Mouse (Mus musculus): Measurements from ENCODE around the gene Saxo1. TPM values are rescaled to one million over a fixed set of nuclear protein-coding genes. Genes with fewer than 3 reads are reported as not detected.

Gene Saxo1
- total and polyA plus RNA-seq, 3 experiments: 0.16 TPM; not detected in 2

- Histone ChIP-seq H3K27ac (no peak overlapping the region), H3K9ac (ENCODE audit: low read depth, low read length) (no peak overlapping the region), H3K79me2 (replicated peaks; ENCODE audit: control insufficient read depth, insufficient read depth, low read length) (no peaks in the 10 kb centered on the region), H3K36me3 (ENCODE audit: control insufficient read depth, insufficient read depth, low read length) (no peaks in the 10 kb centered on the region), H3K4me3 (no peak overlapping the region), H3K4me1 (ENCODE audit: control insufficient read depth, insufficient read depth, low read length) (no peaks in the 10 kb centered on the region), H3K27me3 (ENCODE audit: control insufficient read depth, insufficient read depth, low read length) (no peaks in the 10 kb centered on the region)
- TF ChIP-seq CTCF (IDR thresholded peaks at IDR 0.05) (peak; percentile 86), EP300 (IDR thresholded peaks at IDR 0.05; ENCODE audit: insufficient read depth, low read depth, low read length) (no peak)
- peak; percentile 11 to 36 for DNase-seq
- intact Hi-C loops (cut with DNase I): loop anchor here (5.0 kb wide), 2 partner anchors 36 to 51 kb away; no protein-coding TSS in a partner anchor
- WGBS: 39% methylated on average over 4 of the region's 4 CpGs
Measured at GRCm38 (mm10) chr4:86537972-86538371, 20.2 kb downstream of the Saxo1 start.

GRCm38 (mm10) chr4:86534091-86534481, 24.0 kb downstream of the Saxo1 start:
- 61% methylated on average over 5 of the region's 5 CpGs for WGBS
- Histone ChIP-seq H3K27me3 (ENCODE audit: control insufficient read depth, insufficient read depth, low read length) (no peaks in the 10 kb centered on the region), H3K4me1 (ENCODE audit: control insufficient read depth, insufficient read depth, low read length) (no peaks in the 10 kb centered on the region), H3K9ac (ENCODE audit: low read depth, low read length) (no peak overlapping the region), H3K36me3 (ENCODE audit: control insufficient read depth, insufficient read depth, low read length) (no peaks in the 10 kb centered on the region), H3K4me3 (no peak overlapping the region), H3K79me2 (replicated peaks; ENCODE audit: control insufficient read depth, insufficient read depth, low read length) (no peaks in the 10 kb centered on the region), H3K27ac (no peak overlapping the region)
- no peak for DNase-seq
- intact Hi-C loops (cut with DNase I): no loop called here
- no peak for TF ChIP-seq EP300 (IDR thresholded peaks at IDR 0.05; ENCODE audit: insufficient read depth, low read depth, low read length)
- no peak for TF ChIP-seq POLR2A (IDR thresholded peaks at IDR 0.05; ENCODE audit: insufficient read depth, low read depth, low read length)
- no peak for TF ChIP-seq CTCF (IDR thresholded peaks at IDR 0.05)

GRCm38 (mm10) chr4:86533406-86534090, 24.6 kb downstream of the Saxo1 start:
- WGBS: 78% methylated on average over 8 of the region's 8 CpGs
- Histone ChIP-seq H3K36me3 (ENCODE audit: control insufficient read depth, insufficient read depth, low read length) (no peaks in the 10 kb centered on the region), H3K4me3 (no peak overlapping the region), H3K4me1 (ENCODE audit: control insufficient read depth, insufficient read depth, low read length) (no peaks in the 10 kb centered on the region), H3K9ac (ENCODE audit: low read depth, low read length) (no peak overlapping the region), H3K79me2 (replicated peaks; ENCODE audit: control insufficient read depth, insufficient read depth, low read length) (no peaks in the 10 kb centered on the region), H3K27ac (no peak overlapping the region), H3K27me3 (ENCODE audit: control insufficient read depth, insufficient read depth, low read length) (no peaks in the 10 kb centered on the region)
- no peak for TF ChIP-seq POLR2A (IDR thresholded peaks at IDR 0.05; ENCODE audit: insufficient read depth, low read depth, low read length)
- no peak for TF ChIP-seq EP300 (IDR thresholded peaks at IDR 0.05; ENCODE audit: insufficient read depth, low read depth, low read length)
- TF ChIP-seq CTCF (IDR thresholded peaks at IDR 0.05): no peak
- DNase-seq: no peak
- intact Hi-C loops (cut with DNase I): no loop called here

- no peak for DNase-seq
- TF ChIP-seq POLR2A (IDR thresholded peaks at IDR 0.05; ENCODE audit: insufficient read depth, low read depth, low read length) (no peak), EP300 (IDR thresholded peaks at IDR 0.05; ENCODE audit: insufficient read depth, low read depth, low read length) (no peak), CTCF (IDR thresholded peaks at IDR 0.05) (no peak)
- H3K4me1 ChIP-seq (ENCODE audit: control insufficient read depth, insufficient read depth, low read length): no peaks in the 10 kb centered on the region
- H3K27ac ChIP-seq: no peak overlapping the region
- no peak overlapping the region for H3K4me3 ChIP-seq
- intact Hi-C loops (cut with DNase I): no loop called here
- 80% methylated on average over 6 of the region's 6 CpGs for WGBS
- H3K27me3 ChIP-seq (ENCODE audit: control insufficient read depth, insufficient read depth, low read length): no peaks in the 10 kb centered on the region
- no peaks in the 10 kb centered on the region for H3K36me3 ChIP-seq (ENCODE audit: control insufficient read depth, insufficient read depth, low read length)
- no peak overlapping the region for H3K9ac ChIP-seq (ENCODE audit: low read depth, low read length)
- H3K79me2 ChIP-seq (replicated peaks; ENCODE audit: control insufficient read depth, insufficient read depth, low read length): no peaks in the 10 kb centered on the region
Measured at GRCm38 (mm10) chr4:86529161-86529560, 29.0 kb downstream of the Saxo1 start.

DNA sequence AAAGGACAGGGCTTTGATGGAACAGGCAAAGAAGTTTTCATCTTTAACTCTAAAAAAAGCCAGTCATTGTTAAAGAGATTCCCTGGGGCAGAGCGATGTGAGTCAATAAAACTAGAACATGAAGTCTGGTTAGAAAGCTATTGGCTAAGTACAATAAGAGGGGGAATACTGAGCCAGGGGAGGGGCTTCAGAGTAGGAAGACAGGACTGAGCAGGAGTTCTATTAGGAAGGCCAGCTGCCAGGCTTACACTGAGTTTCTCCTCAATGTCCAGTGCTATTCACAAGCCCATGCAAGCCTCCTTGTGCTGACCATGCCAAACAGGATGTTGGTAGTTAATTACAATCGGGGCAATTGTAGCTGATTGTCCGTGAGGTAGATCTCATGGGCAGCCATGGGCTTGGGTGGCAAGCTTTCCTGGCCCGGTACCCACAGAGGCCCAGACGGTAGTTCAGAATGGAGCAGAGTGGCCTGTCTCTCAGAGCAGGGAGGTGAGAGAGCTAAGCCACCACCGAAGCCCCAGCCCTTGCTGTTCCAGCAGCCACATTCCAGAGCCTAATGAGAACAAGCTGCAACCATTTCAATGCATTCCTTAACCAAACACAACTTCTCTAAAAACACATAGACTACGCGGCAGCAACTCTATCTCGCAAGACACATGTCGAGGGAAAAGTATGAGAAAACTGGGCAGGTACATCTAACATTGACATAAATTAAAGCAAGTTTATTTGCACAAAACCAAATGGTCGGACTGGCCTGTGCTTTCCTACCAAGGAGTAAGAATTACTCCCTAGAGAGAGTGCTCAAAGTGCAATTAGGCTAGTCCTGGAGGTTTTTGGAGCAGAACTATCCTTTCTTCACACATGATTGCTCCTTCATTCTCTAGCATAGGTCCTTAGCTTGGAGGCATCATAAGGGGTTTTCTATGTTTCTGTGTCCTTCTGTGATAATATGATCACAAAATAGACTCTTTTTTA, 30.7 kb downstream of the Saxo1 start:
- TF ChIP-seq EP300 (IDR thresholded peaks at IDR 0.05; ENCODE audit: insufficient read depth, low read depth, low read length) (no peak), POLR2A (IDR thresholded peaks at IDR 0.05; ENCODE audit: insufficient read depth, low read depth, low read length) (no peak), CTCF (IDR thresholded peaks at IDR 0.05) (no peak)
- Histone ChIP-seq H3K27ac (no peak overlapping the region), H3K27me3 (ENCODE audit: control insufficient read depth, insufficient read depth, low read length) (no peaks in the 10 kb centered on the region), H3K79me2 (replicated peaks; ENCODE audit: control insufficient read depth, insufficient read depth, low read length) (no peaks in the 10 kb centered on the region), H3K36me3 (ENCODE audit: control insufficient read depth, insufficient read depth, low read length) (no peaks in the 10 kb centered on the region), H3K9ac (ENCODE audit: low read depth, low read length) (no peak overlapping the region), H3K4me3 (no peak overlapping the region), H3K4me1 (ENCODE audit: control insufficient read depth, insufficient read depth, low read length) (no peaks in the 10 kb centered on the region)
- intact Hi-C loops (cut with DNase I): no loop called here
- 68% methylated on average over 11 of the region's 11 CpGs for WGBS
- peak in 1 of 2 experiments; percentile 4 for DNase-seq

DNA sequence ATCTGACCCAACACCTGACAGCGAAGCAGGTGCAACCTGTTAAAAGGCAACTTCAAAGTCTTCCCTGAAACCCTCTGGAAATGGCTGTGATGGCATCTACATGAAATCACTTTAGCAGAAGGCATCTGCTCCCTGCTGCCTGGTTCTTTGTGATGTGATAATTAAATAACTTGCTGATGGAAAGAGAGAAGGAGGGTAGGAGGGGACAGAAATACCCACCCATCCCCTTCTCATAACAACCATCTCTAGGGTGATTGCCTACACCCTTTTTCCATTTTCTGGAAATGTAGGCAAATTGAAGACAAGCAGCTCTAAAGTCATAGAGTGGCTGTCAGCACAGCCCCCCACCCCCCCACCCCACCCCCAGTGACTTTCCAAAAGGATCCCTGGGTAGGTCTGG, 33.6 kb downstream of the Saxo1 start:
- no peak for DNase-seq
- Histone ChIP-seq H3K4me1 (ENCODE audit: control insufficient read depth, insufficient read depth, low read length) (no peaks in the 10 kb centered on the region), H3K79me2 (replicated peaks; ENCODE audit: control insufficient read depth, insufficient read depth, low read length) (no peaks in the 10 kb centered on the region), H3K4me3 (no peak overlapping the region), H3K9ac (ENCODE audit: low read depth, low read length) (no peak overlapping the region), H3K27ac (no peak overlapping the region), H3K27me3 (ENCODE audit: control insufficient read depth, insufficient read depth, low read length) (no peaks in the 10 kb centered on the region), H3K36me3 (ENCODE audit: control insufficient read depth, insufficient read depth, low read length) (no peaks in the 10 kb centered on the region)
- intact Hi-C loops (cut with DNase I): no loop called here
- no peak for TF ChIP-seq POLR2A (IDR thresholded peaks at IDR 0.05; ENCODE audit: insufficient read depth, low read depth, low read length)
- TF ChIP-seq CTCF (IDR thresholded peaks at IDR 0.05): no peak
- no peak for TF ChIP-seq EP300 (IDR thresholded peaks at IDR 0.05; ENCODE audit: insufficient read depth, low read depth, low read length)
- WGBS: 95% methylated on average over 1 of the region's 1 CpGs

Measured in heart, adult 2 months (tissue).